Mouse (Mus musculus): ENCODE results near the gene Edil3.

DNA sequence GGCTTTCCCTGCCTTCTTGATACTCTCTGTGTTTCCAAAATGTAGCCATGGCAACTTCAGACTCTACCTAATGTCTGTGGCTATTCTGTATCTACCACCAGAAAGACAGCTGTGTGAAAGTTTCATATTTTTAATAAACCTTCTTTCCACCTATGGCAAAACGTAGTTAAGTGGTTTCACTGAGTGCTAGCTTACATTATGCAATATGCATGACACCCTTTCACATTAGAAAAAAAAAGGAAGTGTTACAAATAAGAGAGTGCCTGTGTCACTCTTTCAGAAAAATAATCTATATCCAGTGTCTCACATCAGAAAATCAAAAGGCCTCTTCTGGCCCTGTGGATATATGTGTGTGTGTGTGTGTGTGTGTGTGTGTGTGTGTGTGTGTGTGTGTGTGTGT lies 346.7 kb downstream of the Edil3 start:
- TF ChIP-seq POLR2A (IDR thresholded peaks at IDR 0.05; ENCODE audit: insufficient read depth, low read depth, low read length) (no peak), CTCF (IDR thresholded peaks at IDR 0.05) (no peak)

All from heart, adult 2 months (tissue).